Comparison of ENCODE assay signal across 13 mouse cellular contexts in the genomic region with DNA sequence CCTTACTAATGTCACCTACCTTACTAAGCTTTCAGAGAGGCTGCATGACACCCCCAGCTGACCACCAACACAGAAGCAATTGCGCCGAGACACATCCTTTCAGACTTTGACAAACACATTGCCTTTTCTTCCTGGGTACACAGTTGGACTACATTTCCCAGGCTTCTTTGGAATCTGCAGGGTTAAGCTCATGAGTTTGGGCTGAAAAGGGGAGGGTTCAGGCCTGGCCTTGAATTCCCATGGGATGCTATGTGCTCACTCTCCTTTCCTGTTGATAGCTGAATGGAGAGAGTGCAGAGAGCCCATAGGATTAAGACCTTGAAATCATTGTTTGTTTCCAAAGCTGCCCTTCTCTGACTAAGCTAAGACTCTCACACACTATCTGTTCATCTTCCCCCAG. TPM values are rescaled to one million over a fixed set of nuclear protein-coding genes. Genes with fewer than 3 reads are reported as not detected.
DNase-seq lines count a peak whose midpoint lies in the region; ATAC-seq and TF ChIP-seq lines count a peak whose summit lies in the region.
"Had no signal": no experiment of that assay in that cellular context is flagged by ENCODE, and none has a peak within 500 bp of the region (broad histone marks: within the 10 kb centered on the region; RNA-seq: fewer than 3 reads in every experiment).

No protein-coding gene starts in this region.

- H3K4me2 ChIP-seq in heart, embryonic 12.5 days = no peak overlapping the region
- H3K4me2 ChIP-seq in hindbrain, embryonic 12.5 days (replicated peaks) = no peak overlapping the region
- H3K4me2 ChIP-seq: hindbrain, embryonic 15.5 days; liver, embryonic 15.5 days had no signal

- H3K27ac ChIP-seq in heart, embryonic 12.5 days (ENCODE audit: poor library complexity, severe bottlenecking) = no peak overlapping the region
- no peak overlapping the region for H3K27ac ChIP-seq in heart, adult 2 months
- no peak overlapping the region for H3K27ac ChIP-seq in hindbrain, embryonic 12.5 days
- H3K27ac ChIP-seq: hindbrain, embryonic 15.5 days; liver, embryonic 15.5 days had no signal

- no peak for TF ChIP-seq CTCF in heart, adult 2 months (IDR thresholded peaks at IDR 0.05)

- DNase-seq in heart, adult 2 months = no peak
- peak; percentile 36 for DNase-seq in lung, postnatal 10 days
- DNase-seq in lung, postnatal 25 days (ENCODE audit: low spot score) = no peak
- peak; percentile 52 for DNase-seq in ZHBTc4 (ENCODE audit: low read depth, low spot score)
- DNase-seq in kidney, postnatal 14 days = peak; percentile 47
- no peak for DNase-seq in left cerebral cortex, postnatal 14 days (ENCODE audit: low spot score in 2 of 2)
- DNase-seq: cerebellum, adult 11-12 months; layer of hippocampus, postnatal 36 days had no signal

- H3K4me3 ChIP-seq in heart, embryonic 12.5 days = no peak overlapping the region
- H3K4me3 ChIP-seq in heart, adult 2 months = no peak overlapping the region
- no peak overlapping the region for H3K4me3 ChIP-seq in hindbrain, embryonic 12.5 days
- H3K4me3 ChIP-seq: hindbrain, embryonic 15.5 days; liver, embryonic 15.5 days; myocyte had no signal

- intact Hi-C loops in heart, adult 2 months (cut with DNase I) = no loop called here
- intact Hi-C loops in left cerebral cortex, postnatal 14 days (cut with DNase I) = no loop called here

- no peak overlapping the region for H3K9ac ChIP-seq in heart, embryonic 12.5 days
- no peak overlapping the region for H3K9ac ChIP-seq in heart, adult 2 months (ENCODE audit: low read depth, low read length)
- no peak overlapping the region for H3K9ac ChIP-seq in hindbrain, embryonic 12.5 days
- H3K9ac ChIP-seq: hindbrain, embryonic 15.5 days; liver, embryonic 15.5 days had no signal

- H3K9me3 ChIP-seq in heart, embryonic 12.5 days (replicated peaks) = no peaks in the 10 kb centered on the region
- H3K9me3 ChIP-seq in hindbrain, embryonic 12.5 days (replicated peaks) = 0 out of 2 replicates have a peak, but pooled peaks cover under 1% of the 10 kb centered on the region
- H3K9me3 ChIP-seq: hindbrain, embryonic 15.5 days; liver, embryonic 15.5 days had no signal

- peak; percentile 52; the same call in 1 of the 2 replicates for ATAC-seq in heart, embryonic 12.5 days (ENCODE audit: insufficient number of reproducible peaks, low FRiP score)
- no peak for ATAC-seq in hindbrain, embryonic 12.5 days (ENCODE audit: low FRiP score)

- peaks cover 6% of the 10 kb centered on the region for H3K4me1 ChIP-seq in heart, embryonic 12.5 days (replicated peaks)
- H3K4me1 ChIP-seq in heart, adult 2 months (ENCODE audit: control insufficient read depth, insufficient read depth, low read length) = no peaks in the 10 kb centered on the region
- H3K4me1 ChIP-seq in hindbrain, embryonic 12.5 days = peaks cover 4% of the 10 kb centered on the region; the same call in 1 of the 2 replicates

- 87% methylated on average over 2 of the region's 2 CpGs for WGBS in heart, embryonic 12.5 days
- WGBS in heart, adult 2 months = 73% methylated on average over 2 of the region's 2 CpGs
- WGBS in hindbrain, embryonic 12.5 days = 93% methylated on average over 2 of the region's 2 CpGs

- H3K27me3 ChIP-seq in heart, embryonic 12.5 days (replicated peaks) = no peaks in the 10 kb centered on the region
- no peaks in the 10 kb centered on the region for H3K27me3 ChIP-seq in heart, adult 2 months (ENCODE audit: control insufficient read depth, insufficient read depth, low read length)
- H3K27me3 ChIP-seq in hindbrain, embryonic 12.5 days = no peaks in the 10 kb centered on the region
- H3K27me3 ChIP-seq: hindbrain, embryonic 15.5 days; liver, embryonic 15.5 days had no signal

- no peaks in the 10 kb centered on the region for H3K36me3 ChIP-seq in heart, embryonic 12.5 days
- no peaks in the 10 kb centered on the region for H3K36me3 ChIP-seq in heart, adult 2 months (ENCODE audit: control insufficient read depth, insufficient read depth, low read length)
- H3K36me3 ChIP-seq in hindbrain, embryonic 12.5 days = no peaks in the 10 kb centered on the region
- H3K36me3 ChIP-seq: hindbrain, embryonic 15.5 days; liver, embryonic 15.5 days had no signal

- no peak for TF ChIP-seq EP300 in heart, adult 2 months (IDR thresholded peaks at IDR 0.05; ENCODE audit: insufficient read depth, low read depth, low read length)

- H3K79me2 ChIP-seq in heart, adult 2 months (replicated peaks; ENCODE audit: control insufficient read depth, insufficient read depth, low read length) = no peaks in the 10 kb centered on the region

- TF ChIP-seq POLR2A in heart, adult 2 months (IDR thresholded peaks at IDR 0.05; ENCODE audit: insufficient read depth, low read depth, low read length) = no peak

RNA-seq across cellular contexts. Expression of a gene that starts 42.8 kb away (rescaled TPM):
- 2.7 and 3.1 TPM in 2 replicates for polyA plus RNA-seq in heart, embryonic 12.5 days (2016; fragmentation: Nextera tagmentation; extraction: Ambion mirVana)
- under 1 TPM; 0.23 to 0.25 TPM for total RNA-seq in heart, adult 2 months (2021)
- polyA plus RNA-seq in heart, adult 2 months (2012; rRNA removed) = 0.26 and 0.47 TPM in 2 replicates
- 3.7 and 5.0 TPM in 2 replicates for polyA plus RNA-seq in hindbrain, embryonic 12.5 days (2016; fragmentation: Nextera tagmentation; extraction: Ambion mirVana)
- total RNA-seq in left cerebral cortex, postnatal 14 days (2021) = 10 to 100 TPM; 18.3 to 20.4 TPM

Comparison
In these comparisons a context has a peak if more than half of its experiments do, and no peak if none do; other contexts are left out.
1. DNase-seq: peak in lung, postnatal 10 days (single experiment), ZHBTc4 (single experiment) and kidney, postnatal 14 days (single experiment); none in heart, adult 2 months (0 of 2), lung, postnatal 25 days (single experiment) and left cerebral cortex, postnatal 14 days (0 of 2).